Mouse (Mus musculus): ENCODE data around the gene Ace.
A peak's percentile ranks its signal among the peaks of the same experiment; 100 is the strongest.

Ace gene

DNA sequence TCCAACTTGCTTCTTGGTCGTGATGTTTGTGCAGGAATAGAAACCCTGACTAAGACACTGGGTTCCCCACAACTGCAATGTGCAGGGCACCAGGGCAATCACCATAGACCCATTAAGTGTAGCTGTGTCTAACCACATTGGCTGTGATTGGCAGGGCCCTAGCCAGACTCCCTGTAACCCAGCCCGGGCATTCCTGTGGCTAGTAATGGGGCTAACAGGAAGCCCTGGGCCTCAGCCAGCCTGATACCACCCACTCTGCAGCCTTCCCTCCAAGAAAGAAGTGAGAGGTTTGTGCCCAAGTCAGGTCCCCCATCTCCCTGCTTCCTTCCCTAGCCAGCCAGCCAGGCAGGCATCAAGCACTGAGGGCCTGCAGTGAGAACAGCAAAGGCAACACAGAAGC is 19.5 kb upstream of the Ace start:
- DNase-seq: no peak

DNA sequence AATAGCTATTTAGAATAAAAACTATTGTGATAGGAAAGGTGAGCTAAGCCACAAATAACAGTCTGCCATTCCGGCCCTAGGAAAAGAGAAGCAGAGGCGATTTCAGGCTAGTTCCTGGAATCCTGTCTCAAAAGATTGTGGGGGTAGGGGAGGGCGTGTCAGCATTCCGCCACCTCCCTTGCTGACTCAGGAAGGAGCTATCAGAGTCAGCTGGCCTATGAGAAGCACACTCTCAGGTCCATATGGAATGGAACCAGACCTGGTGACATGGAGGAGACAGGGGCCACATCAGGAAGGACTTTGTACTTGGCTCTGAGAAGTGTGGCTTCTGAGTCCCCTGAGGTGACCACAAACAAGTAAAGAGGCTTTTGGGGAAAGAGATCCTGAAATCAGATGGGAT is 17.2 kb upstream of the Ace start:
- DNase-seq: no peak

DNA sequence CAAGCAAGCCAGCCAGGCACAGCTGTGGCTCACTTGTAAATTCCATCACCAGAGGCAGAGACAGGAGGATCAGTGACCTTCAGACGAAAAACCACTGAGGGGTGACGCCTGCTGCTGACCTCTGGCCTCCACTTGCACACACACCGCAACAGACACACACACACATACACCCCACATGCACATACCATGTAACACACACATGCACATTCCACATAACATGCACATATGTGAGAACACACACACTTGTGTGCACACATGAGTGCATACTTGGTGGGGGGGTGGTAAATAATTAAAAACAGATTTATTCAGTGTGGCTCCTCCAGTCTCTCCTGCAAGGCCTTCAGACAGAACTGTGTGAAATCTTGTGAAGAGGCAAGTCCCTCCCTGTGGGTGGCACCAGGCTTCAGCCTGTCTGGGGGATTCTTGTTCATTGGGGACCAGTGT is 16.1 kb upstream of the Ace start:
- peak; percentile 64 to 70 for DNase-seq

DNA sequence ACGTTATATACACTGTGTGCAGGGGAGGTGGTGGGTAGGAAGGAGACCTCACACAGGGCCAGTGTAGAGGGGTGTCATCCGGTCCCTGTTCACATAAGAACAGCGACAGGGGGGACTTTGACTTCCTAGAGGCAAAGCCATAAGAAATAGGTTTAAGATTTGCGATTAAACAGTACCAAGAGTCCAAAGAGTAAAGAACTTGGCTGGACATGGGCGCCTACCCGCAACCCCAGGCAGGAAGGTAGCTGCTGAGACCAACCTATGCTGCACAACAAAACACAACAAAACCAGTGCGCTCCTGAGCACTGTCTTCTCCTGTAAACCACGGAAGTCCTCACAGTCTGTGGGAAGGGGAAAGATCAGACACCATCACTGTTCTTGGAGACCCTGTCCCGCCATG is 15.6 kb upstream of the Ace start:
- DNase-seq: peak; percentile 34 to 42

DNA sequence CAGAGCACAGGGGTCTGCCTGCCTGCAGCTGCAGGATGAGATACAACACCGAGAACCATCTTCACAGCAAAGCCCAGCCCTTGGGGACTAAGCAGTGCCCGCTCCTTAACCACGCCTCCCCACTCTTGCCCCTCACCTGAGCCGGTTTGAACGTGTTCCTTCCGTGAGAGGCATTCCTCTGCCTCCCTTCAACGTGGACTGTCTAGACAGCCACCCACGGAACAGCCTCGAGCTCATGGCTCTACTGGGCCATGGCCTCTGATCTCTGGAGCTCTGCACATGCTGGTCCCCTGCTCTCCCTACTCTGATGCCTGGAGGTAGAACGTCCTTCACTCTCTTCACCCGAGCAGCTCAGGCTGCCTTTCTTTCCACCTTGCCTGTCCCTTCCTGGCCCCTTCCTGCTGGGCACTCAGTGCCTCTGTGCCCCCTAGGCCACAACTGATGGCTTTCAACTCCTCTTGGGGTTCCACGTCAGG is 14.8 kb upstream of the Ace start, which contains the start of gene Cyb561:
TSS of gene Cyb561 (minus strand) at position 426 of the 476 bp plus-strand sequence.
- DNase-seq: no peak

DNA sequence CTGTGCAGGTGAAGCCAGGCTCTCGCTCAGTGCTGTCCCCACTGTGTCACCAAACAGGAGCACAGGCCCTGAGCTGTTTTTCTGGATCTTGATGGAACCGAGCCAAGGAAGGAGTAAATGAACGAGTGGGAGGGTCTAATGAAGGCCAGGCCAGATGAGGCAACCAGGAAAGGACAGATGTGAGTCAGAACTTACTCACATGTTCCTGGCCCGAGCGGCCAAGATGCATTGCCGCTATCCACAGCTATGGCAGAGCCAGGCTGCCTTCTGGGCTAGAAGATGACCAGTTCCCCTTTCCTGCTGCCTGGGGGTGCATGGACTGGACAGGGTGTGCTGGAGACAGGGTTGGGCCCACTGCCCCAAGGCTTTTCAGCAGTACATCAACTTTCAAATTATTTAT is 14.3 kb upstream of the Ace start:
- DNase-seq: no peak

DNA sequence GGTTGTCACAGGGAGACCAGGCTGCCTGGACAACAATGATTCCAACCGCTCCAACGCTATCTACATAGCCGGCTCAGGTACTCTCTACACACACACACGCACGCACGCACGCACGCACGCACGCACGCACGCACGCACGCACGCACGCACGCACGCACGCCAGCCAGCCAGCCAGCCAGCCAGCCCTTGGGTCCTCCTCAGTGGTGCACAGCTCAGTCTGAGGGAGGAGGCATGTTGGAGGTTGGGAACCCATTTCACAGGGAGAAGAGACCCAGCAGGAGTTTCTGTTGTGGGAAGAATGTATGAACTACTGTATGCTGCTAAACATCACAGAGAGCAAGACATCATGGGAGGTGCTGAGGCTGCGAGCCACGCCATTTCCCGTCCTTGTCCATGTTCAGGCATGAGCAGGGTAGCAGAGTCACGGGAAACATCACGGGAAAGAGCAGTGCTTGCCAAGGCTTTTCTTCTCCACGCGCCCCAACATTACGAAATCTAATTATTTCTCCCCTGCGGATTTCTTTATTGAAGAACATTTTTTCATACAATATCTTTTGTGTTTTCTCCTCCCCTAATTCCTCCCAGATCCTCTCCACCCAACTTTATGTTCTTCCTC is 11.8 kb upstream of the Ace start:
- no peak for DNase-seq

DNA sequence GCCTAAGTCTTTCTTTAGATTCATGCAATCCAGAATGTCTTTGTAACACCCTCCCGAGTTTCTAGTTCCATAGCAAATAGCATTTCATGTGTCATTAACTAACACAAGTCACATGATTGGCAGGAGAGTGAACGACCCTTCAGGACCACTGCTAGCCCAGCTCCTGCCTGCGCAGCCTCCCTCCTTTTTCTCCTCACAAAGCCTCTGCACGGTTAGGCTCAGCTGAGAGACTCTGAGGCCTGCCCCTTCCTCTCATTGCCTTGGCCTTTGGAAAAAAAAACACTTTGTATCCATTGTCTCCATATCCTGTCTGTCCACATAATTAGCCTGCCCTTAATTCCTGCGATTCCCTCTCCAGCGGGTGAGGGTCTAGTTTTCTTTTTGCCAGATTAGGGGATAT is 10.2 kb upstream of the Ace start:
- DNase-seq: no peak

DNA sequence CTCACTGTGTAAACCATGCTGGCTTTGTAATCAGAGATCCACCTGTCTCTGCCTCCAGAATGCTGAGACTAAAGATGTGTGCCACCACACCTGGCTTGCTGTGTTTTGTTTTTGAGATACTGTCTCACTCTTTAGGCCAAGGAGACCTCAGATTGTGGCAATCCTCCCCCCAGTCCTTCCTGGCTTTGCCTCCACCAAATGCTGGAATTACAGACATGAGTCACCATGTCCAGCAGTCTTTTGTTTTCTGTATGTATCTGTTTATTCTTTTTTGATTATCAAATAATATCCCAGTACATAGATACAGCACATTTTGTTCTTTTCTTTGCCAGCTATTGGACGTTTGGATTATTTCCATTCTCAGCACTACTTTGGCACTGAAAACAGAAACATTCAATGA is 9.2 kb upstream of the Ace start:
- DNase-seq: no peak

DNA sequence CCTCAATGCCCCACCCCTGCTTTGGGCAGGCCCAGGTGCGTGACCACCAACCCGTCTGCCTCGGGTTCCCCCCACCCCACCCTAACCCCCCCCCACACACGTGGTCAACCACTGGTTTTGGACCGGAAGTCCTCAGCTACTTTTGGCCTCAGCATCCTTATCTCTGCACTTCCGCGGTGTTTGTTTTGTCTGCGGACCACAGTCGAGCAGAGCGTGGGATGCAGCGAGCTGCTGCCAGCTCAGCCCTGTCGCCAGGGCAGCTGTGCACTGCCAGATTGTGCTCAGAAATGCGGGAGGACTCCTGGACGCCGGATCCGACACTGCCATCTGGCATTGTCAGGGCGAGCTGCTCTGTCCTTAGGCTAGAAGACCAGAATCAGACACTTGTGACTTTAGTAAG is 8.4 kb upstream of the Ace start:
- DNase-seq: no peak

DNA sequence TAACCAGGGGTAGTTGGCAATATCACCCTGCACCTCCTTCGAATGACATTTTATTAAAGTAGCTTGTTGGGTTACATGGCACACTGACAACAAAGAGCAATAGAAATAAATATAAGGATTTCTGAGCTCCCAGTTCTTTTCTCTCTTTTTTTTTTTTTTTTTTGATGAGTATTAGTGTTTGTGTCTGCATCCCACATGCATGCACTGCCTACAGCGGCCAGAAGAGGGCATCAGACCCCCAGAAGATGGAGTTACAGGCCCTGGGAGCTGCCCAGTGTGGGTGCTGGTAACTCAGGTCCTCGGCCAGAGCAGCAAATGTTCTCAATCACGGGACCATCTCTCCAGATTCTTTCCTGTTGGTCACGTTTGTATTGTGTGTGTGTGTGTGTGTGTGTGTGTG is 3.1 kb upstream of the Ace start:
- DNase-seq: no peak

DNA sequence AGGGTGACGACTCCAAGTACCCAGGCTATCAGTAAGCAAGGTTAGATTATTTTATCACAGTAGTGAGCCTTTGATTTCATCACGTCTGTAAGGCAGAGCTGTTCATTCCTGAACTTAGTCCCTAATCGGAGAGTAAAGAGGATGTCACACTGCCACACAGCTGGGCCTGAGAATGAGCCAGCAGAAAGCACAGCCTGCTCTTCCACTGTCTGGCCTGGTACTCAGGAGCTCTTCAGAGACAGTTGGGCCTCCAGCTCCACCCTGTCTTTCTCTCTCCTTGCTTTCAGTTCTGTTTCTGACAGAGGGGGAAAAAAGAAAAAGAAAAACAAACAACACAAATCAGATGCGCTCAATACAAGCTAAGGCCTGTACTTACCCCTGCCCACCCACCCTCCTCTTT is 1.5 kb upstream of the Ace start:
- no peak for DNase-seq

DNA sequence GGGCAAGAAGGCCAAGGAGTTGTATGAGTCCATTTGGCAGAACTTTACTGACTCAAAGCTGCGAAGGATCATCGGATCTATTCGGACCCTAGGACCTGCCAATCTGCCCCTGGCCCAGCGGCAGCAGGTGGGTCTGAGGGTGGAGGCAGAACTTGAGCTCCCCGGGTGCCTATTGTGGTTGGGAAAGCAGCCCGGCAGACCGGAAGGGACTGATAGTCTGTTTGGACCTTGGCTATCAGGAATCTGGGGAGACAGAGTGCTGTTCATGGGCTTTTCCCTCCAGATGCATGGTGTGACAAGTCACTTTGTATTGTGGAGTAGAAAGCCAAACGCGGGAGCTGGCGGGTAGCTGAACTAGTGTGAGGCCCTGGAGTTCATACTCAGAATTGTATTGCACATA is 1.2 kb downstream of the Ace start:
- DNase-seq: no peak

DNA sequence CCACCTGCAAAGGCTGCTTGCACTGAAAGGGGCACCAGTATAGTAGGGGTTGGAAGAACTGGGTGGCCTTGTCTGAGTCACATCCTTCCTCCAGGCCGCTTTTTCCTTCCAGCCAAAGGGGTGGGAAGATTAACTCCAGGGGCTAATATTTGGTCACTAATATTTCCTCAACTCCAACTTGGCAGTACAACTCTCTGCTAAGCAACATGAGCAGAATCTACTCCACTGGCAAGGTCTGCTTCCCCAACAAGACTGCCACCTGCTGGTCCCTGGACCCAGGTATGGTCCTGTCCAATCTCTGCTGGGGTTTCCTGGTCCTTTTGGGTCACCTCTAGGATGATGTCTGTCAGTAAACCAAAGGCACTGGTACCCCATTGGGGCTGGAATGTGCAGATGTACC is 1.8 kb downstream of the Ace start:
- peak; percentile 55 to 74 for DNase-seq

DNA sequence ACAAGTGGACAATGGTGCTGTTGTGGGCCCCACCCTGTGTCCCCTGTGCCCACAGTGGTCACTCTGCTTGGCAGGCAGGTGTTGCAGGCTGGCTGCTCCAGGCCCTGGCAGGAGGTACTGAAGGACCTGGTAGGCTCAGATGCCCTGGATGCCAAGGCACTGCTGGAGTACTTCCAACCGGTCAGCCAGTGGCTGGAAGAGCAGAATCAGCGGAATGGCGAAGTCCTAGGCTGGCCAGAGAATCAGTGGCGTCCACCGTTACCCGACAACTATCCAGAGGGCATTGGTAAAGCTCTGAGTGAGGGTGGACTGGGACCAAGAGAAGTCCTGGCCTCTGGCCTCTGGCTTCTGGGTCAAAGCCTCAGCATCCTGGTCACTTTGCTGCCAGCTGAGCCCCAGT is 6.8 kb downstream of the Ace start:
- peak; percentile 81 to 83 for DNase-seq

DNA sequence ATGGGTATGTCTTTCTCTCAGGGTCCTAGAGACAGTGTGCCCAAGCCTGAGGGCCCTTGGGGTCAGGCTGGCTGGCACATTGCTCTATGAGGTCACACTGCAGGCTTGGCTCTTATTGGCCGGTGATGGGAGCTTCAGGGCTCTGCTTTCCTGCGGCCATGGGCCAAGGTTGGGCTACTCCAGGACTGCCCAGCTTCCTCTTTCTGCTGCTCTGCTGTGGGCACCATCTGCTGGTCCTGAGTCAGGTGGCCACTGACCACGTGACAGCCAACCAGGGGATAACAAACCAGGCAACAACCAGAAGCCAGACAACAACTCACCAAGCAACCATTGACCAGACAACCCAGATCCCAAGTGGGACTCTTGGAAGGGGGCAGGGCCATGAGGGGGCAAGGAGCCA is 7.3 kb downstream of the Ace start:
- DNase-seq: peak; percentile 21 to 25

DNA sequence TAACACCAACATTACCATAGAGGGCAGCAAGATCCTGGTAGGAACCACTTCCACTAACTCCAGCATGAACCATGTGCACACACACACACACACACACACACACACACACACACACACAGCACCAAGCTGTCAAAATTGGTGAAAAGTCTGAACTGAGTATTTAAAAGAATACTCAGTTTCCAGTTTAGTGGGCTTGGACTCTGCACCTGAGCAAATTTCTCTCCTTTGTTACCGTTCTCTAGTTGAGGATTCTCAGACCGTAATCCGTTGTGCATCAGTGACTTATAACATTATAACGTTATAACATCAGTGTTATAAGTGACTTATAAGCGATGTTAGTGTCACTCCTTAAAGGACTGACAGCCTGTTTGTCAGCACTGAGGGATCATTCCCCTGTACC is 7.9 kb downstream of the Ace start:
- peak in 1 of 2 experiments; percentile 31 for DNase-seq

DNA sequence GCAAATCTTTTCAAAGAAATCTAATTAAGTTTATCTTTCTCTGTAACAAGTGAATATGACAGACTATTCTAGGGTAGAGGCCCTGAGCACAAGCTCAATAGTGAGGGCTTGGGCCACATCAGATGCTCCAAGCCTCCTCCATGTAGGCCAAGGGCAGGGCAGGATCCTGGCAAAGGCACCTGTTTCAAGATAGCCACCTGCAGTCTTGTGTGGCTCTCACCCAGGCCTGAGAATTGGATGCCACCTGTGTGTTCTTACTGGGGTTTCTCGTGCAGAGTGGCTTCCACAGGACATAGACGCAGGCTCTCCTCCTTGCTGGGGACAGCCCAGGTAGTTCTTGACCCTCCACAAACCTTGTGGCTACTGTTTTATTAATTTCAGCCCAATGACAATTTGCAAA is 10.5 kb downstream of the Ace start:
- DNase-seq: no peak

DNA sequence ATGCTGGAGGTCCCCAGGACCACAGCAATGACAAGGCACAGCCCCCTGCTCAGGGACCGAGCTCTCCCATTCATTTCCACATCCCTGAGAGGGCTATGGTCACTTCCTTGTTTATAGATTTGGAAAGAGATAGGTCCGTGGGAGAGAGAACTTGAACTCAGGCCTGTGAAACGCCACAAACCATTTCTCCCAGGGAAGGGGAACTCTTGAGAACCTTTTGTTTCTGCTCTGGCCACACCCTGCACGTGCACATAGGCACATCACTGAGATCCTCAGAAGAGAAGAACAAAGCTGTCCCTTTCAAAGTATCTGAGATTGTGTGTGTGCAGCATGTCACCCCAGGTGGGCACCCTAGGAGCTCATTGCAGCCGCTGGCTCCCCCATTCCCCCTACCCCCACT is 10.9 kb downstream of the Ace start:
- no peak for DNase-seq

DNA sequence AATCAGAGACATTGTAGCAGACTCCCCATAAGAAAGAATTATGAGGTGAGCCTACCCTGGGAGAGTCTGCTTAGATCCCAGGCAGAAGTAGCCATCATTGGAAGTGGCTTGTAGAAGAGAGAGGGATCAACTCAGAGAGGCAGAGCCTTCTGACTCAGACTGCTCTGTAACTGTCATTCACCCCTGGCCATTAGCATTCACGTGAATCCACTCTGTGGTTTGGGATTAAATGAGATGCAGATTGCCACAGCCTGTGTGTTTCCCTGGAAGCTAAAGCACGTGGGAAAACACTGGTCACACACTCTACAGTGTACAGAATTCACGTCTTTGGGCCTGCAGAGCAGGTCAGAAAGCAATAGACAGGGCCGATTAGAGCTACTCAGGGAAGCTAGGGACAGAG is 16.7 kb downstream of the Ace start:
- no peak for DNase-seq

DNA sequence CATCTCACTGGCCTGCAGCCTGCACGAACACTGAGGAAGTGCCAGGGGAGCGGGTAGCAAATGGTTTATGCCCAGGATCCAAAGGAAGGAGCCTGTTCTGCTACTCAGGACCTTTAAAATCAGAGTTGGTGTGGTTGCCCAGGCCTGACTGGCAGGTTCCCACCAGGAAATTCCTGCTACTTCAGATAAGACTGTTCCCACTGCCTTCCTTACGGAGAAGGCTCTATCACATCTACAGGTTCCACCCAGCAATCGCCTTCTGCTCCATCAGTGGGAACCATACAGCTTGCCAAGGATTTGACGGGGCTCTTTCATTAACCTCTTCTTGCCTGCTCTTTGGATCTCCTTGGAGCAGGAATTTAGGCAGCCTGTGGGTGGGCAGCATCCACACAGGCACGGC is 19.7 kb downstream of the Ace start:
- DNase-seq: no peak

DNA sequence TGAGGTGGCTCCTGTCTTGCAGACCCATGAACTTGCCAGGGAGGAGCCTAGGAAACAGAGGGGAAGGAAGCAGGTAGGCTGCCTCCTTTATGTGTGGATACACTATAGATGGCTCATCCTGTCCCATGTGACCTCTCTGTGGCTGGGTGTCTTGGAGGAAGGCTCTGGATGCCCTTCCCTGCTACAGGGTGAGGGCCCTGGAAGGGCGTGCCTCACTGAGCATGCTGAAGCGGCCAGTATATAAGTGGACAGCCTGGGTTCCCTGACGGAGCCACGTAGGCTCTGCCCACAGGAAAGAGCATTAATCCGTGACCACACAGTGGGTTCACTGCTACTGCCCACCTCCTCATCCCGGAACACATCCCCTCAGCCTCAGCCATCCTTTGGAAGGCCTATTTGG is 21.7 kb downstream of the Ace start:
- DNase-seq: no peak

DNA sequence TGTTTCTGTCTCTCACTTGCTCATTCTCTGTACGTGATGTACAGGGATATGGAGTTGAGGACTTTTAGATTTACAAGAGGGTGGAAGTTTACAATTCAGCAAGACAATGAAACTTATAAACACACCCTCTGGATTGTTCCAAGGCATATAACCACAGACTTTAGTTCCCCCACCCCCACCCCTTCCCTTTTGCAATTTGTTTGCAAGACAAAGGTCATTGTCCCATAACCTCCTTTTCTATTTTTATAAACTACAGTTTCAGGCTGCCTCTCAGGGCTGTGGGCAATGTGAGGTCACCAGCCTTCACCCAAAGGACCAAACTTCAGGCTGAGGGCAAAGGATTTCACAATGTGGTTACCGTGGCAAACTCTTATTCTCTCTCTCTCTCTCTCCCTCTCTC is 22.5 kb downstream of the Ace start:
- DNase-seq: peak; percentile 39 to 53

DNA sequence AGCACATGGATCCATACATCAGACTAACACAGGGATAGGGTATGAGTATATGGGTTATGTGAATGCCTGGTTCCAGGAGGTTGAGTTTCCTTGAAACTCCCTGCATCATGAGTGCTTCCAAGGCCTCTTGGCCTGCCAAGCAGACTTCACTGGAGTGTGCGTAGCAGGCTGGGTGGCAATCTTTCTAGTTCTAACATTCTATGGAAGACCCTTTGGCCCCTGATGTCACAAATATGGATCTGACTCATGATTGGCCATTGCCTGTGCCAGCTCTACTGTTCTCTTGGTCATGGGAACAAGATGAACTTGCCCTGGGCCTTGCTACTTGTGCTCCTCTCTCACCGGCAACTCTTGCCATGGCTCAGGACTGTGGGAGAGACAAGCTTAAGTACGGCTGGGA is 26.6 kb downstream of the Ace start, which contains the start of gene Ace3:
TSS of gene Ace3 (plus strand) at position 301 of the 400 bp plus-strand sequence.
- no peak for DNase-seq

DNA sequence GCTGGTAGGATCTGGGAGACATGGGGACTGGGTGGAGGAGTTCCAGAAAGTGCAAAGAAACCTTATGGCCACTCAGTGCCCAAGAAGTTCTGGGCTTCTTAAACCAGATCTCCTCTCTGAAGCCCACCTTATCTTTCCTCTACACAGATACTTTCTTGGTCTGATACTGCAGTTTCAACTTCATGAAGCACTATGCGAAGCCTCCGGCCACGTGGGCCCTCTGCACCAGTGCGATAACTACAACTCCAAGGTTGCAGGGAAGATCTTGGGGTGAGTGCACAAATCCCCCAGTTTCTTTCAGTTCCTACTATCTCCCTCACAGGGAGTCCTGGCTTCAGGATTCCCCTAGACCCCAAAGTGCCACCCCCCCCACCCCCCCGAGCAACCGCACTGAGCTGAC is 32.3 kb downstream of the Ace start:
- no peak for DNase-seq
